Mouse (Mus musculus) retina, postnatal 7 days (tissue): ENCODE measurements around the gene Tmco3.
"Not testable (repeated sequence)": the region's sequence is repeated elsewhere in the genome, so short reads cannot be mapped to it uniquely, and the experiment has no call there.

Source experiments
- DNase-seq: peaks from one replicate; pipeline ENCODE4 v3.0.0-alpha.2; 2012; ENCODE audit warnings: low read depth, low spot score

The Tmco3 gene

DNA sequence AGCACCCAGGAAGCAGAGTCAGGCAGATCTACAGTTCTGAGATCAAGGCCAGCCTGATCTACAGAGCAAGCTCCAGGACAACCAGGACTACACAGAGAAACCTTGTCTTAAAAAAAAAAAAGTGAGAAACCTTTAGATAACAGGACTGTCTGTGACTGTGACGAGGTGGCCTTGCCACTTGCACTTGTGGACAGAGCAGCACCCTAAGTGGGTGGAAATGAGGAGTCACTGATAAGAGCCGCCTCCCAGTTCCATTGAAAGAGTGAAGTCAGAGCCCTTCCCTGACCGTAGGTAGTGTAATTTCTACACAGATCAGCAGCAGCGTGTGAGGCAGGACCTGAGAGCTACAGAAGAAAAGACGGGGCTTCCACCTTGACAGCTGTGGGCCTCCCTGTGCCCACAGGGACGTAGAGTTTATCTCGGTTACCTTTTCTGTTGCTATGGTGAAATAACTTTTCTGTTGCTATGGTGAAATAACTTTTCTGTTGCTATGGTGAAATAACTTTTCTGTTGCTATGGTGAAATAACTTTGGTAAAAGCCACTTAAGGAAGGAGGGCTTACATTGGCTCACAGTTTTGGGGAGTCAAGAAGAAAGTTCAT lies 18.4 kb downstream of the Tmco3 start:
- no peak for DNase-seq

GRCm38 (mm10) chr8:13306916-13307315 lies 18.9 kb downstream of the Tmco3 start:
- DNase-seq, result no peak

GRCm38 (mm10) chr8:13314922-13315321 lies 26.9 kb downstream of the Tmco3 start:
- no peak for DNase-seq

DNA sequence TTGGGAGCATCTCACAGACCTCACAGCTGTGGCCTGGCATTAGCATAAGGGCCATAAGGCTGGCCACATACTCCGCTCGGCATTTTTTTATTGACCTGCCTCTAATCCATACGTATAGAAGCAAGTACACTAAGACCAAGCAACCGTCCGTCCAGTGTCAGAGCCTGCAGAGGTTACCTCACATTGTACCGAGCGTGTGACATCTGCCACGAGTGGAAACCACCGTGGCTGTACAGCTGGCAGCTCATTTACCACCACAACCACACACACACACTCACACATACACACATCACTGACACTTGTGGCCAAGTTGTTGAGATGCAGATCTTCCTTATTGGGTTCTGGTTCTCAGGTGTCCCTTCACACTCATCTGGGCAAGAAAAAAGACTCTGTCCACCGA lies 28.7 kb downstream of the Tmco3 start:
- DNase-seq, result no peak

- peak; percentile 34 for DNase-seq
Measured at GRCm38 (mm10) chr8:13326598-13326997, 38.6 kb downstream of the Tmco3 start.

DNA sequence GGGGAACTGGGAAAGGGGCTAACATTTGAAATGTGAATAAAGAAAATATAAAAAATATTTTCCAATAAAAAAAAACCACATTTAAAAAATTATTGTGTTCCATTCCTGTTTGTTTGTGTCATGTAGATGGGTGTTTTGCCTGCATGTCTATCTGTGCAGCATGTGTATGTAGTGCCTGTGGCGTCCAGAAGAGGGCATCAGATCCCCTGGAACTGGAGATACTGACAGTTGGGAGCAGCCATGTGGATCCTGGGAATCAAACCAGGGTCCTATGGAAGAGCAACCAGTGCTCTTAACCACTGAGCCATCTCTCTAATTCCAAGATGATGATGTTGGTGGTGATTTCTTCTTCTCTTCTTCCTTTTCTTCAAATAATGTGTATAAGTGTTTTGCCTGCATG lies 46.7 kb downstream of the Tmco3 start:
- DNase-seq, result no peak

DNA sequence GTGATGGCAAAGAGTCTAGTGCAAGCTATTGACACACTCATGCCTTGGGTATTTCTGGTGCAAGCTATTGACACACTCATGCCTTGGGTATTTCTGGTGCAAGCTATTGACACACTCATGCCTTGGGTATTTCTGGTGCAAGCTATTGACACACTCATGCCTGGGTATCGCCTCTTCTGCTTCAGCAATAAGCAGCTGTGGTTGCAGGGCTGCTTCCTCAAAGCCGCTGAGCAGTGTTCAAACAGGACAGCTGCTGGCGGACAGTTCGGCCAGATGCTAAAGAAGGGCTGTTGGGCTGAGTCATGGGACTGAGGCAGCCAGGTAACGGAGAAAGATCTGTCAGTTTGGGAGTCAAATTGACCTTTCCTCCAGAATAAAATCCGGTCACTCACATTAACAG lies 49.3 kb downstream of the Tmco3 start:
- DNase-seq, result not testable (repeated sequence)

GRCm38 (mm10) chr8:13337678-13338077 lies 49.7 kb downstream of the Tmco3 start:
- no peak for DNase-seq

- peak; percentile 82 for DNase-seq
Measured at GRCm38 (mm10) chr8:13338255-13338860, 50.4 kb downstream of the Tmco3 start, which contains the start of gene Tfdp1. TSS of gene Tfdp1 (plus strand) at chr8:13338751.

- no peak for DNase-seq
Measured at GRCm38 (mm10) chr8:13338901-13339645, 51.1 kb downstream of the Tmco3 start.

- no peak for DNase-seq
Measured at GRCm38 (mm10) chr8:13339646-13339990, 51.6 kb downstream of the Tmco3 start.

DNA sequence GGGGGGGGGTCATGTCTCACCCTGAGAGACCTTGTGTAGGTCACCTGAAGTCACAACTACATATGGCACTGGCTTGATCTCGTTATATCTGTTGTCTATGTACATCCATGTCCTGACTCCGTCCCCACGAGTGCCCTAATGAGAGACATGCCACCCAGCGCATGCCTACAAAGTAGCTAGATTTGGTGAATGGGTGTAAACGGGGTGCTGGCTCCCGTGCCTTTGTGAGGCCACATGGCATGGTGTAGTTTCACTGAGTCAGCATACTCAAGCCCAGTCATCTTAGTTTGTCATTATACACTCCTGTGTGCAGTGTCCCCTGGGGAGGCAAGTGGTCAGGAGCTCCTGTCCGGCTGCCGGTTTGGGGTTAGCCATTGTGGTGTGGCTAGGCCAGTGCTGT lies 52.7 kb downstream of the Tmco3 start:
- no peak for DNase-seq

DNA sequence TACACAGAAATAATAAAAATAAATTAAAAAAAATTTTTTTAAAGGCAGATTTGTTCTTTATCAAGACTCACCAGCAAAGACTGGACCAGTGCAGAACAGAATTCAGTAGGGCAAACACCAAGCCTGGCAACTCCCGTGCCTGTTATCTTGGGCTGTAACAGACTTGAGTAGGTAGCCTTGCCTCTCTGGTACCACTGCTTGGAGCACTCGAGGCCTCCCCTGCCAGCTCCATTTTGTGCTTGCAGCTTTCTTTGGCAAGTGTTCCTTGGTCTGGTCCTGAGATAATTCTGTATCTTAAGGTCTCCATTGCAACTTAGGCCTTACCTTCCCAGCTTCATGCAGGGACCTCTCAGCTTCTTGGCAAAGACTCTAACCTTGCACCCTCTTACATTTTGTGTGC lies 54.4 kb downstream of the Tmco3 start:
- DNase-seq, result no peak

DNA sequence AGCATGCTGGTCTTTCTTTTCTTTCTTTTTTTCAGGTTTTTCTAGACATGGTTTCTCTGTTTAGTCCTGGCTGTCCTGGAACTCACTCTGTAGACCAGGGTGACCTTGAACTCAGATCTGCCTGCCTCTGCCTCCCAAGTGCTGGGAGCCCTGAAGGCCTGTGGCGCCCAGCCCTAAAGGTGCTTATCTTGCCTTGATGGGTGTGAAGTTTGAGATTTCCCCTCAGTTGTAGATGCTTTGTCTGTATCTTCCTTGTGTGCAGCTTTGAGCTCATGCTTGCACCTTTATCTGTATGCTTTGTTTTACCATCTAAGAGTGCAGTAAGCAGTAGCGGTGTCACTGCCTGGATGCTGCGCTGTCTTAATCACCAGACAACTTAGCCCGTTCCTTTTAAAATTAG lies 55.1 kb downstream of the Tmco3 start:
- DNase-seq, result no peak

DNA sequence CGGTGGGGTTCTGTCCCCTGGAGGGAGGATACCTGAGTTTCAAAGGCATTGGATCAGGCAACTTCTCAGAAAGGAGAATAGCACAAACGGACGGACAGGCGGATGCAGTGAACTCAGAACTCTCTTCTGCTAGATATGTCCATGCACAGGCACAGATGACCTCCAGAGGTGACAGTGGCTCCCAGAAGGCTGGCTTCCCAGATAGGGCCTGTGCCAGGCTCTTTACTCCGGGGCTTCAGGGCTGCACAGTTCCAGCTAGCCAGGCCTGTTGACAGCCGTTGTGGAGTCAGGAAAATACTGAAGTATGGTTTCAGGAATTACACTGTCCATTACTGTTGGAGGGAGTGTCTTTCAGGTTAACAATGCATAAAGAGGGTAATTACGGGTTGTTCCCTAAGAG lies 62.1 kb downstream of the Tmco3 start:
- no peak for DNase-seq

- DNase-seq, result no peak
Measured at GRCm38 (mm10) chr8:13351593-13351992, 63.6 kb downstream of the Tmco3 start.

GRCm38 (mm10) chr8:13352601-13353000 lies 64.6 kb downstream of the Tmco3 start:
- no peak for DNase-seq

DNA sequence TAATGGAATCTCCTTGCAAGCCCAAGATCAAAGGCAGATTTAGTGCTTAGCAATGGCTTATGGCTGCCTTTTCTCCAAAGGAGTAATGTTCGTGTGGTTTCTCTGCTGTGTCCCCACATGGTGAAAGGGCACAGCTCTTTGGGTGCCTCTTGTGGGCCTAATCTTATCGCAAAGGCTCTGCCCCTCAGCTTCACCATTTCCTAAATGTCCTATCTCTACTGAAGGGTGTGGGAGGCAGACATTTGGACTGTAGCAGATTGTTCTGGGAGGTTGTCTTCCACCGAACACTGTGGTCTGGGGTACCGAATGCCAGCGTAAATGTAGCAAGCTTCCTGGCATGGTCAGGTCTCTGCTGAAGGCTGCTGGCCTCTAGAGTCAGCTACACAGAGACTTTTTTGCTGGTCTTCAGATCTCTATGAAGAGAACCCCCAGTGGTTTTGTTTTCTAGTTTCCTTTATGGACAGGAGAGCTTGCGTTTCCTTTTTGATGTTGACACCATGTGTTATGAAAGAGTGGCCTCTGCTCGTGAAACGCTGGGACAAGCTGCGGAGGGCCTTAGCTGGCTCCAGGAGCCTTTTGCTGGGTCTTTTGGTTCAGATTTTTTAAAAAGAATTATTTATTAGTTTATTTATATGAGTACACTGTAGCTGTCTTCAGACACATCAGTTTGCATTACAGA lies 65.3 kb downstream of the Tmco3 start:
- no peak for DNase-seq

- DNase-seq, result no peak
Measured at GRCm38 (mm10) chr8:13353883-13354282, 65.9 kb downstream of the Tmco3 start.

GRCm38 (mm10) chr8:13356221-13356620 lies 68.2 kb downstream of the Tmco3 start:
- DNase-seq, result no peak

- no peak for DNase-seq
Measured at GRCm38 (mm10) chr8:13356681-13357080, 68.7 kb downstream of the Tmco3 start.

DNA sequence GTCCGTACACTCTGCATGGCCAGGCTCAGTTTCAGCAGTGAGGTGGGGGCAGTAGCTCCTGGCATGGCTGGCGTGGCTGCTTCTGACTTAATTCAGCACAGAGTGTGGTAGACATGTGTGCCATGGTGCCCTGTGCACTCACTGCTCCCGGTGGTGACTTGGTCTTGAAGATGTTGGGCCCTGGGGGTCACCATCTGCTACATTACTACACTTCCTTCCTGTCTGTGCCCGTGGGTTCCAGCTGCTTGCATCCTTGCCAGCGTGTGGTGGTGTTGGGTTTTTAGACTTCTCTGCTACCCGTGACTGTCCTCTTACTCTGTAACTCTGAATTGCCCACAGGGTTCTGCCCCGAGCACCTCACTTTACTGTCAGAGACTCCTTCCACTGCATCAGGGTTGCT lies 72.2 kb downstream of the Tmco3 start:
- no peak for DNase-seq

- DNase-seq, result no peak
Measured at GRCm38 (mm10) chr8:13361865-13362264, 73.9 kb downstream of the Tmco3 start.
